Mouse (Mus musculus): ENCODE measurements around the gene Opn1sw. TPM values are rescaled to one million over a fixed set of nuclear protein-coding genes. Genes with fewer than 3 reads are reported as not detected.

The Opn1sw gene
- 0.20 and 0.49 TPM in 2 replicates for polyA plus RNA-seq (2012; rRNA removed)

GRCm38 (mm10) chr6:29388052-29388518 lies at the start of gene Opn1sw:
Gene Opn1sw (minus strand): TSS chr6:29388468.

GRCm38 (mm10) chr6:29433038-29433803 lies 45.0 kb upstream of the Opn1sw start, which contains the start of gene Flnc:
Gene Flnc (plus strand): TSS chr6:29433256.

GRCm38 (mm10) chr6:29395910-29396713 lies 7.8 kb upstream of the Opn1sw start, which contains the start of gene Ccdc136:
Gene Ccdc136 (plus strand): TSS chr6:29396309.

GRCm38 (mm10) chr6:29347665-29348370 lies 40.5 kb downstream of the Opn1sw start, which contains the start of gene Calu:
Gene Calu (plus strand): TSS chr6:29348069.

Other genes with a start within 250 kb of the Opn1sw start
- 80.4 and 88.8 TPM in 2 replicates for gene Rbm28, start 223.5 kb downstream of the Opn1sw start, polyA plus RNA-seq (2012; rRNA removed)
- gene Prrt4, start 208.9 kb downstream of the Opn1sw start, polyA plus RNA-seq (2012; rRNA removed) = 13.6 and 14.4 TPM in 2 replicates
- gene Impdh1, start 172.1 kb downstream of the Opn1sw start, polyA plus RNA-seq (2012; rRNA removed) = 70.6 and 76.8 TPM in 2 replicates
- gene Hilpda, start 116.0 kb downstream of the Opn1sw start, polyA plus RNA-seq (2012; rRNA removed) = 31.5 and 35.4 TPM in 2 replicates
- 2.3 and 2.4 TPM in 2 replicates for gene Fam71f2, start 108.9 kb downstream of the Opn1sw start, polyA plus RNA-seq (2012; rRNA removed)
- not detected in 2 replicates for gene Fam71f1, start 69.3 kb downstream of the Opn1sw start, polyA plus RNA-seq (2012; rRNA removed)
- 95.3 and 108 TPM in 2 replicates for gene Calu, start 40.4 kb downstream of the Opn1sw start, polyA plus RNA-seq (2012; rRNA removed)
- gene Ccdc136, start 7.8 kb upstream of the Opn1sw start, polyA plus RNA-seq (2012; rRNA removed) = 59.2 and 64.4 TPM in 2 replicates
- 2.1 and 3.3 TPM in 2 replicates for gene Flnc, start 44.8 kb upstream of the Opn1sw start, polyA plus RNA-seq (2012; rRNA removed)
- 329 and 373 TPM in 2 replicates for gene Atp6v1f, start 79.2 kb upstream of the Opn1sw start, polyA plus RNA-seq (2012; rRNA removed)
- gene Atp6v1fnb, start 83.0 kb upstream of the Opn1sw start, polyA plus RNA-seq (2012; rRNA removed) = 0.22 and 0.35 TPM in 2 replicates
- gene Kcp, start 119.5 kb upstream of the Opn1sw start, polyA plus RNA-seq (2012; rRNA removed) = 41.0 and 48.8 TPM in 2 replicates
- gene Irf5, start 138.2 kb upstream of the Opn1sw start, polyA plus RNA-seq (2012; rRNA removed) = 1.7 and 1.8 TPM in 2 replicates
- 75.8 and 76.6 TPM in 2 replicates for gene Tnpo3, start 221.4 kb upstream of the Opn1sw start, polyA plus RNA-seq (2012; rRNA removed)

Data from central nervous system, embryonic 18 days (tissue).